Mouse (Mus musculus): ENCODE measurements at regions not wholly inside any gene's neighbourhood (a gene's known extent, or its start where the extent isn't known, plus 50 kb on each side); places are given as distances from the start of the nearest gene placed in this dataset.

- H3K9me3 ChIP-seq (ENCODE audit: low read length): no peaks in the 10 kb centered on the region
- H3K27me3 ChIP-seq (ENCODE audit: insufficient read depth, low read length): no peaks in the 10 kb centered on the region
- no peak overlapping the region for H3K4me3 ChIP-seq (replicated peaks; ENCODE audit: low read length)
- no peaks in the 10 kb centered on the region for H3K36me3 ChIP-seq (ENCODE audit: insufficient read depth, low read length)
- TF ChIP-seq POU5F1 (IDR thresholded peaks at IDR 0.05; ENCODE audit: borderline replicate concordance, low read length): no peak
- TF ChIP-seq NANOG (IDR thresholded peaks at IDR 0.05; ENCODE audit: borderline replicate concordance, low read length): no peak
- no peak for TF ChIP-seq CTCF (conservative IDR thresholded peaks at IDR 0.05; ENCODE audit: low read length)
- H3K4me1 ChIP-seq (replicated peaks; ENCODE audit: low read depth, low read length): peaks cover 13% of the 10 kb centered on the region
Measured at GRCm38 (mm10) chr2:144176508-144177170, 93.8 kb upstream of the Mgme1 start.

DNA sequence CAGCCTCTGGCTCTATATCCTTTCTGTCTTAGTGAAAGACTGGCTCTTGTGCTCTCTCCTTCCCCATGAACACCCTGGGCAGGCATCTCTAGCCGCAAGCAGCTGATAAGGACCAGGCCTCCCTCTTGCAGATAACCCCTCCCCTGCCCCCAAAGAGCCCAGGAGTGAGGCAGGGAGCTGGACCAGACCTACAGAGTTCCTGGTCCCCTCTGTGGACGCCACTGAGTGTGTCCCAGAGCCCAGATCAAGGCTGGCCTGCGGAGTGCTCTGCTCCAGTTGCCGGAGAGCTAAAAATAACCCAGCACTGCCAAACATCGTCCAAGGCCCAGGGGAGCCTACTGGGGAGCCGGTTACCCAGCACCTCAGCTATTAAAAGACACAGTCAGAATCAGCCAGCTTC is 93.2 kb upstream of the Mgme1 start:
- H3K9me3 ChIP-seq (ENCODE audit: low read length): no peaks in the 10 kb centered on the region
- no peaks in the 10 kb centered on the region for H3K36me3 ChIP-seq (ENCODE audit: insufficient read depth, low read length)
- H3K27me3 ChIP-seq (ENCODE audit: insufficient read depth, low read length): no peaks in the 10 kb centered on the region
- no peak overlapping the region for H3K4me3 ChIP-seq (replicated peaks; ENCODE audit: low read length)
- TF ChIP-seq CTCF (conservative IDR thresholded peaks at IDR 0.05; ENCODE audit: low read length): no peak
- no peak for TF ChIP-seq NANOG (IDR thresholded peaks at IDR 0.05; ENCODE audit: borderline replicate concordance, low read length)
- TF ChIP-seq POU5F1 (IDR thresholded peaks at IDR 0.05; ENCODE audit: borderline replicate concordance, low read length): no peak
- peaks cover 10% of the 10 kb centered on the region for H3K4me1 ChIP-seq (replicated peaks; ENCODE audit: low read depth, low read length)

DNA sequence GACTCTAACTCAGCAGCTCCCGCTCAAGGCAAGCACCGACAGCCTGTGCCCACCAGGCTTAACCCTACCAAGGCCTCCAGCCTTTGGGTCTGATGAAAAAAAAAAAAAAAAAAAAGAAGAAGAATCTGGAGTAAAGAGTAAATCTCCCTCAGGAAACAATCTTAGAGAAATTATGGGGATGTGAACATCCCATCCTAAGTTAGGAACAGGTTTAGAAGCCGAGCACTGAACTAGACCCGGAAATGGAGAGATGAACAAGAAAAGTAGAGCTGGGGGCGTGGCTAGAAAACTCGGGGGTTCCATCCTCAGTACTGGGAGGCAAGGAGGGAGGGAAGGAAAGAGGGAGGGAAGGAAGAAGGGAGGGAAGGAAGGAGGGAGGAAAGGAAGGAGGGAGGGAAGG is 92.5 kb upstream of the Mgme1 start:
- TF ChIP-seq POU5F1 (IDR thresholded peaks at IDR 0.05; ENCODE audit: borderline replicate concordance, low read length): no peak
- no peak for TF ChIP-seq NANOG (IDR thresholded peaks at IDR 0.05; ENCODE audit: borderline replicate concordance, low read length)
- TF ChIP-seq CTCF (conservative IDR thresholded peaks at IDR 0.05; ENCODE audit: low read length): no peak
- no peaks in the 10 kb centered on the region for H3K9me3 ChIP-seq (ENCODE audit: low read length)
- H3K4me3 ChIP-seq (replicated peaks; ENCODE audit: low read length): no peak overlapping the region
- H3K36me3 ChIP-seq (ENCODE audit: insufficient read depth, low read length): no peaks in the 10 kb centered on the region
- no peaks in the 10 kb centered on the region for H3K27me3 ChIP-seq (ENCODE audit: insufficient read depth, low read length)
- H3K4me1 ChIP-seq (replicated peaks; ENCODE audit: low read depth, low read length): peaks cover 5% of the 10 kb centered on the region; the same call in 1 of the 2 replicates

DNA sequence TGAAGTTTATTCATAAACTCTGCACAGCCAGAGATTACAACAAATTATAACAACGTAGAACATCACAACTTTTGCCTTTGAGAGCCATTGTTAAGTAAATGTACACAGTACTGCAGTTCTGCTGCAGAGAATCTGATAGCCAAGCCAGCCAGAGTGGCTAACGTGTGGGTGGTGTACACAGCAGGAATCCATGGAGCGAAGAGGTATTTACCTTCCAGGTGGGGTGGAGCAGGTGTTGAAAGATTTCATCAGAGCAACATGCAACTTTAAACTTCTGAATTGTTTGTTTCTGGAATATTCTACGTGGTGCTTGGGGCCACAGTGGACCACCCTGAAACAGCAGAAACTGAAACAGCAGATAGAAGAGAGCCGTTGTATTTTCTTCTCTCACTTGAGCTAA is 88.4 kb upstream of the Mgme1 start:
- H3K4me1 ChIP-seq (replicated peaks; ENCODE audit: low read depth, low read length): peaks cover 13% of the 10 kb centered on the region
- H3K27me3 ChIP-seq (ENCODE audit: insufficient read depth, low read length): no peaks in the 10 kb centered on the region; the same call in 1 of the 2 replicates
- no peaks in the 10 kb centered on the region for H3K9me3 ChIP-seq (ENCODE audit: low read length)
- H3K36me3 ChIP-seq (ENCODE audit: insufficient read depth, low read length): no peaks in the 10 kb centered on the region
- H3K4me3 ChIP-seq (replicated peaks; ENCODE audit: low read length): no peak overlapping the region
- no peak for TF ChIP-seq CTCF (conservative IDR thresholded peaks at IDR 0.05; ENCODE audit: low read length)
- TF ChIP-seq POU5F1 (IDR thresholded peaks at IDR 0.05; ENCODE audit: borderline replicate concordance, low read length): no peak

DNA sequence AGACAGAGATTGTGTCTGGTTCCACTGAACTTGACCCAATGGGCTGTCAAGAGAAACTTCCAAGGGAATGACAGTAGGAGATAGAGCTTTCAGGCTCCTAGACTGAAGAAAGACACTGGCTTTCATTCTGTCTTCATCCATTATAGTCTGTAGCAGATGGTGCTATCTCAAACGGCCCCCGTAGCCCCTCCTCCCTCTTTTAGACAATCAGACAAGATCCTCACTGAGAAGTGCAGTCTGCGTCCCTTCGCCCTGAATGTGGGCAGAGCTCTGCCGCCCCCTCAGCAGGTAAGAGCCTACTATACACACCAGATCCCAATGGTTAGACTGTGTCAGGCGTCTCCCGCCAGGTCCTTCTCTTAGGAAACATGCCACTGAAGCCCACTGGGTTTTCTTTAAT is 87.9 kb upstream of the Mgme1 start:
- Histone ChIP-seq H3K36me3 (ENCODE audit: insufficient read depth, low read length) (no peaks in the 10 kb centered on the region), H3K4me1 (replicated peaks; ENCODE audit: low read depth, low read length) (peaks cover 9% of the 10 kb centered on the region), H3K27me3 (ENCODE audit: insufficient read depth, low read length) (no peaks in the 10 kb centered on the region; the same call in 1 of the 2 replicates), H3K9me3 (ENCODE audit: low read length) (no peaks in the 10 kb centered on the region), H3K4me3 (replicated peaks; ENCODE audit: low read length) (no peak overlapping the region)
- no peak for TF ChIP-seq CTCF (conservative IDR thresholded peaks at IDR 0.05; ENCODE audit: low read length)
- TF ChIP-seq NANOG (IDR thresholded peaks at IDR 0.05; ENCODE audit: borderline replicate concordance, low read length): no peak
- TF ChIP-seq POU5F1 (IDR thresholded peaks at IDR 0.05; ENCODE audit: borderline replicate concordance, low read length): no peak

DNA sequence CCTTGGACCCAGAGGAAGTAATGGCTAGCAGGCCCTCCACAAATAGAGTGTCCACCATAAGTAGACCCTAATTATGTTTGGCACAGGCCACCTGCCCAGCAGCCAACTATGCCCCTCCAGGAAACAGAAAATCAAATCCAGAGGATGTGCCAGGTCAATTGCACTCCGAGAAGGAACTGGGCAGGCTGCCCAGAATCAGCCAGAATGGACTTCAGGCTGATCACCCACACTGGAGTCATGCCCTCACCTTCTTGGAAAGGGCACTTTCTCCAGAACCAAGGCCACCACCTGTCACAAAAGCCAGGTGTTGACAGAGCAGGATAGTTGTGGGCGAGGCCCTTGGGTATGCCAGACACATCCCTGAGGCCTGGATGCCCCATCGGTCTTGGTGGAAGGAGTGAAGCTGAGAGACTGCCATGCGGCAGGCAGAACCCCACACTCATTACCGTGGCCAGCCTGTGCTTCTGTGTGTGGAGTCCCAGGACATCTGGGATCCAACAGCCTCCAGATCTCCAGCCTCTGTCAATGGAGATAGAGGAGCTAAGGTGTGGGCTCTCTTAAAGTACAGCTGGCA is 87.0 kb upstream of the Mgme1 start:
- no peak for TF ChIP-seq CTCF (conservative IDR thresholded peaks at IDR 0.05; ENCODE audit: low read length)
- TF ChIP-seq NANOG (IDR thresholded peaks at IDR 0.05; ENCODE audit: borderline replicate concordance, low read length): no peak
- no peak for TF ChIP-seq POU5F1 (IDR thresholded peaks at IDR 0.05; ENCODE audit: borderline replicate concordance, low read length)
- Histone ChIP-seq H3K9me3 (ENCODE audit: low read length) (no peaks in the 10 kb centered on the region), H3K4me1 (replicated peaks; ENCODE audit: low read depth, low read length) (peaks cover 8% of the 10 kb centered on the region), H3K36me3 (ENCODE audit: insufficient read depth, low read length) (no peaks in the 10 kb centered on the region), H3K4me3 (replicated peaks; ENCODE audit: low read length) (no peak overlapping the region), H3K27me3 (ENCODE audit: insufficient read depth, low read length) (no peaks in the 10 kb centered on the region; the same call in 1 of the 2 replicates)

- Histone ChIP-seq H3K4me3 (replicated peaks; ENCODE audit: low read length) (no peak overlapping the region), H3K4me1 (replicated peaks; ENCODE audit: low read depth, low read length) (peaks cover 21% of the 10 kb centered on the region), H3K27me3 (ENCODE audit: insufficient read depth, low read length) (no peaks in the 10 kb centered on the region; the same call in 1 of the 2 replicates), H3K9me3 (ENCODE audit: low read length) (no peaks in the 10 kb centered on the region), H3K36me3 (ENCODE audit: insufficient read depth, low read length) (no peaks in the 10 kb centered on the region)
- no peak for TF ChIP-seq POU5F1 (IDR thresholded peaks at IDR 0.05; ENCODE audit: borderline replicate concordance, low read length)
- TF ChIP-seq NANOG (IDR thresholded peaks at IDR 0.05; ENCODE audit: borderline replicate concordance, low read length): no peak
- no peak for TF ChIP-seq CTCF (conservative IDR thresholded peaks at IDR 0.05; ENCODE audit: low read length)
Measured at GRCm38 (mm10) chr2:144185175-144185574, 85.3 kb upstream of the Mgme1 start.

- no peak overlapping the region for H3K4me3 ChIP-seq (replicated peaks; ENCODE audit: low read length)
- no peaks in the 10 kb centered on the region; the same call in 1 of the 2 replicates for H3K27me3 ChIP-seq (ENCODE audit: insufficient read depth, low read length)
- TF ChIP-seq CTCF (conservative IDR thresholded peaks at IDR 0.05; ENCODE audit: low read length): no peak
- no peak for TF ChIP-seq POU5F1 (IDR thresholded peaks at IDR 0.05; ENCODE audit: borderline replicate concordance, low read length)
- no peak for TF ChIP-seq NANOG (IDR thresholded peaks at IDR 0.05; ENCODE audit: borderline replicate concordance, low read length)
- peaks cover 32% of the 10 kb centered on the region for H3K4me1 ChIP-seq (replicated peaks; ENCODE audit: low read depth, low read length)
- H3K9me3 ChIP-seq (ENCODE audit: low read length): no peaks in the 10 kb centered on the region
- H3K36me3 ChIP-seq (ENCODE audit: insufficient read depth, low read length): no peaks in the 10 kb centered on the region
Measured at GRCm38 (mm10) chr2:144186426-144186825, 84.0 kb upstream of the Mgme1 start.
